Mouse (Mus musculus): Measurements from ENCODE around the gene Cyp27a1.

The Cyp27a1 gene

DNA sequence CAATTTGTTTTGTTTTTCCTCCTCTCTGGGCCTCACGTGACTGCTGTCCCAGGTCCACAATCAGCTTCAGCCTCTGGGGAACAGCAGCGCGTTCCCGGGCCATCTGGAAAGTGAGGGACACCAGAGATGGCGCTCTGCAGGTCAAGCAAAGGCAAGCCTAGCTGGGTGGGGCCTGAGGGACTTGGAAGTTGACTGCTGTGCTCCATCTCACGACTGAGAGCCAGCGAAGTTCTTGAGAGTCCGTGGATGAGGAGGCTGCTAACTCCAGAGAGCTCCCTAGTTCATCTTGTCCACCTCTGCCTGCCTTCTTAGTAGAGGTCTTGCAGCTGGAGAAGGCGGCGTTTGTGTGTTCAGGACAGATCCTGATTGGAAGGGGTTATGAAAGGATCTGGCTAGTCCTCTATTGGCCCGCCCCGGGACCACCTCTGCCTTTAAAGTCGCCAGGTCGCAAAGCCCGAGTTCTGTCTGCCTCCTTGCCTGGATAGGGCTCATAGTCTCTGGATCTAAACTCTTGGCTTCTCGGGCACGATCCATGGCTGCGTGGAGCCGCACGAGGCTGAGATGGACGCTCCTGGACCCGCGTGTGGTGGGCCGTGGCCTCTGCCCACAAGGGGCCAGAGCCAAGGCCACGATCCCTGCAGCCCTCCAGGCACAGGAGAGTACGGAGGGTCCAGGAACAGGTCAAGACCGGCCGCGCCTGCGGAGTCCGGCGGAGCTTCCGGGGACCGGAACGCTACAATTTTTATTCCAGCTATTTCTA is at the start of gene Cyp27a1:
Cyp27a1 (plus strand) TSS at position 476 of the 760 bp plus-strand sequence.
- in situ Hi-C loops (cut with MboI, MseI): no loop called here

DNA sequence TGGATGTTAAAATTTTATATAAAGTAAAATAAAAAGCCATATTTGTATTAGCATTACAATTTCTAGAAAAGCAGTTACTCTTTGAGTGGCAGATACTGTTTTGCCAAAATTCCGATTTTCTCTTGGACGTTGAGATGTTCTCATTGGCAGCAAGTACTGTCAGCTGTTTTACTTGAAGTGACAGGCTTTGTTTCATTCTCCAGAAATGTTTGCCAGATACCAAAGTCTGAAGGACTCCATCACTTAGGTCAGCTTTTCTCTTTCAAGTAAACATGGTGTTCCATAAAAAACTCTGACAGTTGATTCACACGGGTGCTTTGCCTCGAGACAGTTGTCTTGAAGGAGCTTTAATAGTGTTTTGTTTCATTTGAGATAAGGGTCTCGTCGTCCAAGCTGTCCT is 48.2 kb upstream of the Cyp27a1 start:
- in situ Hi-C loops (cut with MboI, MseI): no loop called here

DNA sequence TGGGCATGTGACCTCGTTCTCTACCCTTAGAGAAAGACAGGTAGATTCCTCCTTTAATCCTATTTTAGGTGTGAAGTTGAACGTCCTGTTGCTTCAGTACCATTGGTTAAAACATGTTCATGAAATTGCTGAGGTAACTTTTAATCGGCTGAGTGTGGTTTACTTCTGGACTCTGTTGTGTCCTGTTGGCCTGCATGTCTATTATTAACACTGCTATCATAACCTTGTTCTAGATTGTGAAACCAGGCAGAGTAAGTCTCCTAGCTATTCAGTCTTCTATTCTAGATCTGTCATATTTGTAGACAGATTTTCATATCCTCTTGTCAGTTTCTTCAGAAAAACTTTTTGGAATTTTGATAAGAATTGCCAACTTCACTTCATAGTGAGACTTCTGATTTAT is 45.0 kb upstream of the Cyp27a1 start:
- in situ Hi-C loops (cut with MboI, MseI): no loop called here

DNA sequence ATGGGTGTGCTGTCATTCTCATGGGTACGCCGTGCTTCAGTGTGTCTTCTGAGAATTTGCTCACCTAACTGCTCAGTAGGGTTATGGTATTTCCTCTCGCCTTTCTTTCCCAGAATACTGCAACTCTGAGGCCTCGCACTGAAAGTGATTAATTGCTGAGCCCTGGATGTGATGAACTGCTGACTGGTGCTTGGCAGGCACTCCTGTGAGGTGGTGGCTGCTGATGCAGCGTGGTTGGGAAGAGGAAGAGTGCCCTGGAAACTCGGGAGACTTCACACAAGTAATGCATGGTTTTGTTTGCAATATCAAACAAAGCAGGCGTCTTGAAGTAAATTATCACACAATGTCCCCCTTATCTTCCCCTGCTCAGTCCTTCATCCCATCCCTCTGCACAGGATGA is 40.6 kb upstream of the Cyp27a1 start:
- in situ Hi-C loops (cut with MboI, MseI): no loop called here

DNA sequence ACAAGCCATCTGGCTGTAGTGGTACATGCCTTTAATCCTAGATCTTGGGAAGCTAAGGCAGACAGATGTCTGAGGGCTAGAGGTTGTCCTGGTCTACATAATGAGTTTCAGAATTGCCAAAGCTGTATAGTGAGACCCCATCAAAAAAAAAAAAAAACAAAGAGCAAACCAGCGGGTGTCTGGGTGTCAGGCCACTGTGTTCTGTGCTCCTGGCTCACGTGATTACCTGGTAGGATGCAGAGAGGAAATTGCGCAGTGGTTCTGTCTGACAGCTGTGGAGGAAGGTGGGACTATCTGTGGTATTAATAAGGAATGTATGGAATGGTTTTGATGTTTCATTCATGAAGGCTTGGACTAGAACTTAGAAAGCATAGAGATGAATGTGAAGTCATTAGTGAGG is 36.5 kb upstream of the Cyp27a1 start:
- in situ Hi-C loops (cut with MboI, MseI): no loop called here

DNA sequence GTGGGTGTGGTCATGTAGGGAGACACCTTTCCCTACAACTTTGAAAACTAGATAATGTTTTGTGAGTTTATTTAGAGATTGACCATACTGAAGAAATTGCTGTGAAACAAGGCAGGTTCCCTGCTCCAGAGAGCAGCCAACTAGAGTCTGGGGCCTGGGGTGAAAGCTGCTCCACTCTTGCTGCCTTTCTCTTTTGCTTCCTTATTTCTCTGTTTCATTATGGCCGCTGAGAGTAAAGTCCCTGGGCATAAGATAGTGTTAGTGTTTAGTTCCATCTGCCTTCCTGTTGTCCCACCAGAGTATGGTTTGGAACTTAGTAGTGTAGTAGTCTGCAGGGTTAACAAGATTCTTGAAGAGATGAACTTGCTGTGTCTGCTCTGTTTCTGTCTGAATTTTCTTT is 35.5 kb upstream of the Cyp27a1 start:
- in situ Hi-C loops (cut with MboI, MseI): no loop called here

DNA sequence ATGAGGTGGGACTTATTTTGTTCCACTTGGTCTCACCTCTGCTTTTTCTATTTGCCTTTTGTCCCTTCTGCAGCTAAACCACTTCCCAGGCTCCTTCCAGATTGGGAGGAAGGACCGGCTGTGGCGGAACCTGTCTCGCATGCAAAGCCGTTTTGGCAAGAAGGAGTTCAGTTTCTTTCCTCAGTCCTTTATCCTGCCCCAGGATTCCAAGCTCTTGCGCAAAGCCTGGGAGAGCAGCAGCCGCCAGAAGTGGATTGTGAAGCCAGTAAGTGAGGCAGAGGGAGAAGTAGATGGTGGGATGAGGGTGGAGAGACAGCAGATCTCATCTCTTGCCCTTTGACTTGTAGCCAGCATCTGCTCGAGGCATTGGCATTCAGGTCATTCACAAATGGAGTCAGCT is 26.2 kb upstream of the Cyp27a1 start:
- in situ Hi-C loops (cut with MboI, MseI): no loop called here

DNA sequence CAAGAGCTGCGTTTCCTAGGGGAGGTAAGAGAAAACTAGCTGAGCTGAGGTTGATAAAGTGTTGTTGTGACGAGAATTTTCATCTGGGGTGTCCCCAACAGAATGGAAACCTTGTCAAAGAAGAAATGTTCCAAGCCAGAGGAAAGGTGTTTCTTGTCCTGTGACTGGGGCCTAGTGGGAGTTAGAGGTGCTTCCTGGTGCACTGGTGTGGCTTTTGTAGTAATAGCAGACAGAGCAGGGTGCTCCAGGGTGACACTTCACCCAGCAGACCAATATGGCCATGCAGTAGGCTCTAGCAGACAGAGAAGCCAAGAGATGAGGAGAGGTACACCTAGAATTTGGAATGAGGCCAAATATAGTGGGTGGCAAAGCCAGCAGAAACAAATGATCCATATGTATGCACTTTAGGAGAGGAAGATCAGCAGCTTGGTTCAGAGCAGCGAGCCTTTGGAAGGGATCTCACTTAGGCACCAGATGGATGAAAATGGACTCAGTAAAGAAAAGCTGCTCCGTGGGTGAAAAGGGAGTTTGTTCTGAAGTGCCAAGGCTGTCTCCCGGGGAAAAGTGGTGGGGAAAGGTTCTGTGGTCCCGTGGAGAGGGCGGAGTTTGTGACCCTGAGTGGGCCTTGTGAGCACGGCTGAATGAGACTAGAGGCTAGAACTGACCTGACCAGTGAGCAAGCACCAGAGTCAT is 19.3 kb upstream of the Cyp27a1 start:
- in situ Hi-C loops (cut with MboI, MseI): no loop called here

DNA sequence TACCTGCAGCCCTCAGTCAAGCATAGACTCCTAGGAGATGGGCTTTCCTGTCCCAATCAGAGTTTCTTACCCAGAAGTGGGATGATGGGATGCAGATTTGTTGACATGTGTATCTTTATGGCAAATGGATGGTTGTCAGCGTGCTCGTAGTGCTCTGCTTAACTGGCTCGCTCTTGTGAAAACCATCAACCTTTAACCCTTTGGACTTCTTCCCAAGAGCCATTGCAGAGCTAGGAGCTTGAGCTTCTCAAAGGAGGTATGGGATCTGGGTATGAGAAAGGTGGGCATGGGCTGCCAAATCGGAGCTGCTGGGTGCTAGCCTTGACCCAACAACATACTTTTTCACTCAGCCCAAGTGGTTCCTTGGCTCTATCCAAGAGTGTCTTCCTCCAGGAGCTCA is 17.5 kb upstream of the Cyp27a1 start:
- in situ Hi-C loops (cut with MboI, MseI): no loop called here

DNA sequence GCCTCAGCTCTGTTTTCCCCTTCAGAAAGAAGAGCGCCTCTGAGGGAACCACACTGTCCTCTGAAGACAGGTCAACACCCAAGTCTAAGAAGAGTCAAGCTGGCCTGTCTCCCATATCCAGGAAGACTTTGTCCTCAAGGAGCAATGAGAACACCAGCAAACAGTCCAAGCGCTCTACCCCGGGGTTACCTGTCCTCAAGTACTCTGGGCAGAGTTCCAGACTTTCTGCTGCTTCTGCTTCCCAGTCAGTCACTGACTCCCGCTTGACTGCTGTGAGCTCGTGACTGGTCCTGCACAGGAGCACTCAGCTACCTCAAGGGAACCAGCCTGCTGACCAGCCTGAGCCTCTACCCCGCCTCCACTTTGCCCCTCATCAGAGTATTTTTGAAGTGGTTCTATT is 16.0 kb upstream of the Cyp27a1 start:
- in situ Hi-C loops (cut with MboI, MseI): no loop called here

DNA sequence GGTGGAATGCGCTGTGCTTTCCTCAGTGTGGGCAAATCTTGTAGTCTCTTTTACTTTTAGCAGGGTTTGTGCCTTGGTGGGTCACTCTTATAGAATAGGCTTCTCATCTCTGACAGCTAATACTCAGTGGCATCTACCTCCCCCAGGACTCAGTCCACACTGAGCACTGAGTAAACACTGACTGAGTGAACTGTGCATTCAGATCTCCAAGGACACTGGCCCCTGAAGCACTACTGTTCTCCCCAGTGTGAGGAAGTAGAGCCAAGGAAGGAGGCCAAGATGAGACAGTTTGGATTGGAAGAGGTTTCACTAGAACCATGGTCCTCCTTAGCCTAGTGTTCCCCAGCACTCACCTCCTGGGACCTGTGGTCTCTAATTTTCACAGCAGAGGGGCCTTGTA is 15.0 kb upstream of the Cyp27a1 start:
- in situ Hi-C loops (cut with MboI, MseI): no loop called here

DNA sequence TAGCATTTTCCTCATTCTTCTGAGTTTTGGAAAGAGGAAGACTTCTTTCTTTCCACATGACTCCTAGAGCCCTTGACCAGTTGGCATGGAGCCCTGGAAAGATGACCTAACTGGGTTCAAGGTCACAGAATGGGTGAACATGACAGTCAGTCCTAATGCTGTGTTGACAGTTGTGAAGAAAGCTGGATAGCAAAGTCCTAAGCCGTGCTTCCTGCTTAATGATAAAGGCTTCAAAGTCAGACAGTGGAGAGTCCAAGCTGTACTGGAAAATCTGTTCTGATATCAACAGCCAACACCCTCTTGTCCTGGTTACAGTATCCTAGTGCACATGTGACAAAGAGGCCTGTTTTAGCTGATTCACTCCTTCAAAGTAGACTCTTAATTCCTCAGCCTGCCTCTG is 14.6 kb upstream of the Cyp27a1 start:
- in situ Hi-C loops (cut with MboI, MseI): no loop called here

DNA sequence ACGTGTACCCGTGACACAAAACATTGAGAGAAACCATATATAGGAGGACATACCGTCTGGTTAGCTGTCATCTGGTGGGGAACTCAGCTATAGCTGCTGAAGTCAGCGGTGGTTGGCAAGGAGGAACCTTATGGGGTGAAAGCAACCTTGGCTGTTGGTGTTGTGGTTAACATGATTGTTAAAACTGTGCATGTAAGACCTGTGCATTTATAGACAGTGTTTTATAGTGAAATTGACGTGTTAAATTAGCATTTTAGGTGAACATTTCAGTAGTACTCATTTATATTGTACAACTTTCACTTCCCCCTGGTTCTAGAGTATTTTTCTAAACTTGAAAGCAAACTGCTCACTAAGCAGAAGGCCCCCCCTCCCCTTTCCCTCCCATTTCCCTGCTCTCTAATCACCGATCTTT is 11.2 kb upstream of the Cyp27a1 start:
- in situ Hi-C loops (cut with MboI, MseI): no loop called here

DNA sequence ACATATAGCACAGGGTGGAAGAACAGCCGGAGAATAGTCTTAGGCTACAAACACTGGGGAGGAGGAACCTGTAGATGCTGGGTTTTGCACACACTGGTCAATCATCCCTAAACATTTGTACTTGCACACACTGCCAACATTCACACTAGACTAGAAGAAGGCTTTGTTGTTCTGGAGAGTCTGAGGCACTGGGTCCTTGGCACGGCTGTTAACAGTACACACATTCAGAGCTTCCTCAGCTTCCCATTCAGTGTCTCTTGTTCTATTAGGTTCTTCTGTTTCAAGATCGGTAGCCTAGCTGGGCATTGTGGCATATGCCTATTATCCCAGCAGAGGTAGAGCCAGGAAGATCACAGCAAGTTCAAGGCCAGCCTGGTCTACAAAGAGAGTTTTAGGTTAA is 9.2 kb upstream of the Cyp27a1 start:
- in situ Hi-C loops (cut with MboI, MseI): no loop called here

DNA sequence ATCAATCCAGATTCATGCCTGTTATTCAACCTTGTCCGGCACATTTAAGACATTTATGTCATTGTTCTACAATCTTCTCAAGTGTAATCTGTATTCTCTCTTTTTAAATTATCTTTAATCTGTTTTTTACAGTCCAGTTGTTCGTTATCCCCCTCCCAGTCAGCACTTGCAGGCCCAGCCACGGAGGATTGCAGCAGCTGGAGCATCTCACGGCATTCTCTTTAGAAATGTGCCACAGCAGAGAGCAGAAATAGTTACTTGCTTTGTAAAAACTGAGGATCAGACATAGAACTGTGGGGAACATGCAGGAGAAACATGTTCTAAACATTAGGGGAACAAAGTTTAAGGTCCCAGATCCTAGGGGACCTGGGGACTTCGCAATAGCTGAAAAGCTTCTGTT is 8.4 kb upstream of the Cyp27a1 start:
- in situ Hi-C loops (cut with MboI, MseI): no loop called here

DNA sequence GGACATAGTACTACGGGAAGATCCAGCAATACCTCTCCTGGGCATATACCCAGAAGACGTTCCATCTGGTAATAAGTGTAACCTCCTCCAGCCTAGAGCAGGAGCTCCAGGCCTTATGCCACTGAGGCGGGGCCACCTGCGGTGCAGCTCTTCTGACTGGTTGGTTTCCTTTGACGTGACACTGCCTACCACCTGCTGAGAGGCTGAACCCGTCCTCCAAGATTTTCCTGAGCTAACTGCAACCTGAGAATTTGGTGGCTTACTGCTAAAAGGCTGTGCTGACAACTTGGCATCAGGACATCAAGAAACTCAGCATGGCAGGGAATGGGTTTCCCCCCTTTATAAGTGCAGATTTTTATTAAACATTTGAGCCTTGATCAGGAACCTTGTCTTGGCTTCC is 3.8 kb upstream of the Cyp27a1 start:
- in situ Hi-C loops (cut with MboI, MseI): no loop called here

DNA sequence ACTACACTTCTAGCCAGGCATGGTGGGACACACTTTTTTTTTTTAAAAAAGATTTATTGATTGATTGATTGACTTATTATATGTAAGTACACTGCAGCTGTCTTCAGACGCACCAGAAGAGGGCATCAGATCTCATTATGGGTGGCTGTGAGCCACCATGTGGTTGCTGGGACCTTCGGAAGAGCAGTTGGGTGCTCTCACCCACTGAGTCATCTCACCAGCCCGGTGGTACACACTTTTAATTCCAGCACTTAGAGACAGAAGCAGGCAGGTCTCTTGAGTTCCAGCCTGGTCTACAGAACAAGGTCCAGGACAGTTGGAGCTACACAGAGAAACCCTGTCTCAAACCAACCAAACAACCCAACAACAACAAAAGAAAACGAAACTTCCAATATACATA is 1.3 kb upstream of the Cyp27a1 start:
- in situ Hi-C loops (cut with MboI, MseI): no loop called here

DNA sequence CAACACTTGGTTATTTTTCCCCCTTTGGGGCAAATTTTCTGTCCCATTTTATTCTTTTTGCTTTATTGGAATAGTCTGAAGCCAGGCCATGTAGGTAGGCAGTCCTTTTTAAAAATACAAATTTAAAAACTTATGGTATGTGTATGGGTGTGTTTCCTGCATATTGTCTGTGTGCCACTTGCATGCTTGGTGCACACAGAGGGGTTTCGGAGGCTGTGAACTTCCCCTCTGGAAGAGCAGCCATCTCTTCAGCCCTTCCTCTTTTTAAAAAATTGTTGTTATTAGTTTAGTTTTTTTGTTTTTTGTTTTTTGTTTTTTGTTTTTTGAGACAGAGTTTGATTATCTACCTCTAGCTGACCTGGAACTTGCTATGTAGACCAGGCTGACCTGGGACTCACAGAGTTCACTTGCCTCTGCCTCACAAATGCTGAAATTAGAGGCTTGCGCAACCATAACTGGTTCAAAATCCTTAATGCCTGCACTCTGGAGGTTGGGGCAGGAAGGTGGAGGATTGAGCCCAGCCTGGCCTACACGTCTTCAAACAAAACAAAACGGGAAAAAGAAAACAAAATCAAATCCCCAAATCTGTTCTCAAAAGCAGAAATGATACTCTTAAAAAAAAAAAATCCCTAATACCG is 794 bp upstream of the Cyp27a1 start:
- in situ Hi-C loops (cut with MboI, MseI): no loop called here

DNA sequence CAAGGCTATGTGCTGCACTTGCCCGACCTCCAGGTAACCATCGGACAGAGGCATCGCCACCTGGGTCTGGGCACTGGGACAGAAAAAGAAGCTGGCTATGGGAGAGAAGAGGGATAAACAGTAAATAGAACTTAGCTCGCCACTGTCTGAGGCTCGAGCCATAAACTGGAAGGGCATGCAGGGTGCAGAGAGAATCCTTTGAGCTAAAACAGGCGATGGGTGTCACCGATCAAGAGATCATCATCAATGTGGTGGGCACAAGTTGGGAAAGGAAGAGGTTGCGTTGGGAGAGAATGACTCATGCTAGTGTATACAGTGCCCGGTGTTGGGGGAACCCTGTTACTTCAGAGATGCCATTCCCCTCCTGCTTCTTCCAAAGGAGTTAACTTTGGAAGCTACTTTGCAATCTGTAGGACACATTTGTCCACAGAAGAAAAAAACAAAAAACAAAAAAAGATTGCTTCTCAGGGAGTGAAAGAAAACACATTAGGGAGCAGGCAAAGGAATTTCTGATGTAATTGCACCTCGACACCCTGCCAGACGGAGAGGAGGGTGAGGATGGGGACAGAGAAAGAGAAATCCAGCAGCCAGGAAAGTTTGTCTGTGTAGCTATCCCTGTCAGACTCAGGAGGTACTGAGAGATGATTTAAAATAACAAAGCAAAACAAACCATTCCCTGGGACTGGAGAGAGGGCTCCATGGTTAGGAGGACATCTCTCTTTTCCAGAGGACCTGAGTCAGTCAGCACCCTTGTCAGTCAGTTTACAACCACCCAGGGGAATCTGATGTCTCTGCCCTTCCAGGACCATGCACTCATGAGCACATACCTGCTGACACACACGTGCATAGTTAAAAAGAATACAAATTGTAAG is 721 bp downstream of the Cyp27a1 start:
- in situ Hi-C loops (cut with MboI, MseI): no loop called here

DNA sequence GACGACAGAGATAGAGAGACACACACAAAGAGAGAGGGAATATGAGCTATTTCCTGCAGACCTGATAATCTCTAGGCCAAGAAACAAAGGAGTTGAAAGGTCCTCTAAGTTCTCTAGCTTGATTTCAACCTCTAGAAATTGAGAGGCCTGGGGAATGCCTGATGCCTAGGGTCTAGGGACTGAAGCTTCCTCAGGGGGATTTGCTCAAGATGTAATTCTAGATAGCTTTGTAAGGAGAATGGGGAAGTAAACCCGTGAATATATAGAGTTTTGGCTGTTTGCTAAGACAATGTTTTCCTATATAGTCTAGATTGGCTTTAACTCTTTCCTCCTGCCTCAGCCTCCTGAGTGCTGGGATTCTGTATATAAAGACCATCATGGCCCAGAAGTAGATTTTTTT is 1.6 kb downstream of the Cyp27a1 start:
- in situ Hi-C loops (cut with MboI, MseI): no loop called here

DNA sequence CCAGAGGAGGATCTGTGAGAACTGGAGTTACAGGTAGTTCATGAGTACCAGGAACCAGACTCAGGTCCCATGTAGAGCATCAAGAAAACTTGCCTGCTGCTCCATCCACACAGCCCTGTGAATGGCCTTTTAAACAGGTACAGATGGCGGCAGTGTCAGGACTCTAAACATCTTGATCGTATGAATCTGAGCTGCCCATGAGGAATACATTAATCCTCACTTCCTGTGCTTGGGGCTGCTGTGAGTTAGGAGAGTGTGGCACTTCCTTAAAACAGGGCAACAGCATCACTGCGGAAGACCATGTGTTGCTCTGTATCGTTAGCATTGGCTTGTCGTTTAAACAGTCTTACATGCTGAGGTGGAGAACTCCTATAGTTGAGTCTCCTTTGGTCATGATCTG is 2.1 kb downstream of the Cyp27a1 start:
- in situ Hi-C loops (cut with MboI, MseI): no loop called here

DNA sequence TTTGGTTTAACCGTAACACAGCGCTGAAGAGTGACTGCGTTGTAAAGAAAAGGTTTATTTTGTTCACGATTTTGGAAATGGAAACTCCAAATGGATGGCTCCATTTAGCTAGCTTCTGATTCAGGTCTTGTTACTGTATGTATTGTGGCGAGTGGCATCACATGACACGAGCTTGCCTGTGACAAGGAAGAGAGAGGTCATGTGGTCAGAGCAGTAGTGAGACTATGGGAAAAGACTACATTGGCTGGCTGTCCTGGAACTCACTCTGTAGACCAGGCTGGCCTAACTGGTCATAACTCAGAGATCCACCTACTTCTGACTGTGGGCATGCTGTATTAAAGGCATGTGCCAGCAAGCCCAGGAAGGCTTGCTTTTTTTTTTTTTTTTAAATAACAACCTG is 2.5 kb downstream of the Cyp27a1 start:
- in situ Hi-C loops (cut with MboI, MseI): no loop called here

Measured in T-helper 1 cell (primary cell).